Mouse (Mus musculus) Patski (cell line): Measurements from ENCODE around the gene Bag3. TPM values are rescaled to one million over a fixed set of nuclear protein-coding genes. Genes with fewer than 3 reads are reported as not detected.

Source experiments
- ATAC-seq: fragments of 100-300 bp; one replicate; pipeline ENCODE4 v1.8.0; 2021
- CTCF ChIA-PET: fragments of 350-600 bp; sonication (Branson Sonifier 250); formaldehyde crosslinking; loops from one replicate; lab custom pipeline; 2022; ENCODE audit warnings: inconsistent platforms; lab: Charles Lee
- POLR2A ChIA-PET: fragments of 350-600 bp; sonication (Branson Sonifier 250); formaldehyde crosslinking; loops from one replicate; lab custom pipeline; 2022; ENCODE audit warnings: antibody characterized with exemption, inconsistent platforms; lab: Charles Lee
- DNase-seq: peaks from one replicate; pipeline ENCODE4 v3.0.0-alpha.2; 2011; ENCODE audit warnings: low read depth, low spot score
- H3K27me3 ChIP-seq: fragments of 371-371 bp; one replicate; pipeline ENCODE4 v1.5.1; 2021
- CTCF ChIP-seq: fragments of 100-300 bp; IDR thresholded peaks from one replicate; pipeline ENCODE4 v1.5.1; 2021
- in situ Hi-C: fragments of 300-500 bp; cut with MboI; formaldehyde crosslinking; loops from 3 replicates; pipeline ENCODE4 v1.11.1; 2018; ENCODE audit warnings: low pct_unique_long_range_greater_than_20kb, mixed read lengths
- polyA plus RNA-seq: library from polyadenylated mRNA; unstranded; gene quantifications from one replicate; pipeline ENCODE4 v1.2.3, GENCODE M21; 2021

Gene Bag3
- polyA plus RNA-seq, 1 experiment from 2014 or later: 56.0 TPM

- CTCF ChIA-PET: no interaction called here
- no peak for TF ChIP-seq CTCF
Measured at GRCm38 (mm10) chr7:128542488-128542887, 19.1 kb downstream of the Bag3 start.

GRCm38 (mm10) chr7:128543148-128543855 lies 19.9 kb downstream of the Bag3 start:
- no peak for ATAC-seq

More at GRCm38 (mm10) chr7:128542488-128542887, 19.1 kb downstream of the Bag3 start:
- no peaks in the 10 kb centered on the region for H3K27me3 ChIP-seq
- POLR2A ChIA-PET: no interaction called here
- in situ Hi-C loops: no loop called here
- ATAC-seq (no peak), DNase-seq (no peak)

GRCm38 (mm10) chr7:128543961-128544360 lies 20.5 kb downstream of the Bag3 start:
- POLR2A ChIA-PET: no interaction called here
- DNase-seq: no peak
- no peak for ATAC-seq
- CTCF ChIA-PET: no interaction called here
- in situ Hi-C loops: no loop called here
- no peak for TF ChIP-seq CTCF
- no peaks in the 10 kb centered on the region for H3K27me3 ChIP-seq

More at GRCm38 (mm10) chr7:128543148-128543855, 19.9 kb downstream of the Bag3 start:
- CTCF ChIA-PET: no interaction called here
- POLR2A ChIA-PET: no interaction called here
- no peak for TF ChIP-seq CTCF
- in situ Hi-C loops: no loop called here
- H3K27me3 ChIP-seq: no peaks in the 10 kb centered on the region
- no peak for DNase-seq

- ChIA-PET CTCF (no interaction called here), POLR2A (no interaction called here)
- DNase-seq (no peak), ATAC-seq (no peak)
- no peaks in the 10 kb centered on the region for H3K27me3 ChIP-seq
- TF ChIP-seq CTCF: no peak
- in situ Hi-C loops: no loop called here
Measured at GRCm38 (mm10) chr7:128544566-128545262, 21.3 kb downstream of the Bag3 start.

GRCm38 (mm10) chr7:128546031-128546430 lies 22.6 kb downstream of the Bag3 start:
- no peak for ATAC-seq
- in situ Hi-C loops: no loop called here
- no peak for TF ChIP-seq CTCF

GRCm38 (mm10) chr7:128549137-128549536 lies 25.7 kb downstream of the Bag3 start:
- CTCF ChIA-PET: interaction anchor here (2.2 kb wide), 1 partner anchor 11 kb away, joined by 15 read pairs; no protein-coding TSS in a partner anchor
- POLR2A ChIA-PET: interaction anchor here (0.9 to 1.2 kb wide), 2 partner anchors 9 to 14 kb away, joined by 3 to 4 read pairs; no protein-coding TSS in a partner anchor
- no peaks in the 10 kb centered on the region for H3K27me3 ChIP-seq
- DNase-seq (no peak), ATAC-seq (peak; percentile 82)
- TF ChIP-seq CTCF: no peak
- in situ Hi-C loops: no loop called here

More at GRCm38 (mm10) chr7:128546031-128546430, 22.6 kb downstream of the Bag3 start:
- CTCF ChIA-PET: no interaction called here
- no peaks in the 10 kb centered on the region for H3K27me3 ChIP-seq
- DNase-seq: no peak
- POLR2A ChIA-PET: no interaction called here

GRCm38 (mm10) chr7:128550328-128551086 lies 27.1 kb downstream of the Bag3 start:
- ATAC-seq (no peak), DNase-seq (no peak)
- in situ Hi-C loops: no loop called here
- ChIA-PET CTCF (interaction anchor here (1.5 kb wide), 1 partner anchor 21 kb away, joined by 3 read pairs; no protein-coding TSS in a partner anchor), POLR2A (no interaction called here)
- no peaks in the 10 kb centered on the region for H3K27me3 ChIP-seq
- TF ChIP-seq CTCF: no peak

GRCm38 (mm10) chr7:128551087-128551457 lies 27.7 kb downstream of the Bag3 start:
- H3K27me3 ChIP-seq: no peaks in the 10 kb centered on the region
- DNase-seq (no peak), ATAC-seq (no peak)
- in situ Hi-C loops: no loop called here
- ChIA-PET POLR2A (no interaction called here), CTCF (interaction anchor here (1.5 kb wide), 1 partner anchor 22 kb away, joined by 3 read pairs; no protein-coding TSS in a partner anchor)
- no peak for TF ChIP-seq CTCF

- POLR2A ChIA-PET: interaction anchor here (0.6 kb wide), 1 partner anchor 30 kb away, joined by 3 read pairs; the partner anchor contains the start of gene Bag3
- no peaks in the 10 kb centered on the region for H3K27me3 ChIP-seq
- DNase-seq (no peak), ATAC-seq (no peak)
- in situ Hi-C loops: no loop called here
- CTCF ChIA-PET: no interaction called here
- no peak for TF ChIP-seq CTCF
Measured at GRCm38 (mm10) chr7:128553105-128553705, 29.8 kb downstream of the Bag3 start.

- DNase-seq (no peak), ATAC-seq (peak; percentile 65)
- TF ChIP-seq CTCF: no peak
- in situ Hi-C loops: no loop called here
- ChIA-PET POLR2A (interaction anchor here (1.0 kb wide), 1 partner anchor 20 kb away, joined by 3 read pairs; no protein-coding TSS in a partner anchor), CTCF (interaction anchor here (1.2 to 1.9 kb wide), 3 partner anchors 19 to 22 kb away, joined by 4 to 8 read pairs (median 4); no protein-coding TSS in a partner anchor)
- H3K27me3 ChIP-seq: no peaks in the 10 kb centered on the region
Measured at GRCm38 (mm10) chr7:128554502-128554901, 31.1 kb downstream of the Bag3 start.
